Mouse (Mus musculus) MEL (cell line): ENCODE measurements around the gene Srsf1.

ENCODE experiments used
- CTCF ChIP-seq, 3 experiments: IDR thresholded peaks in 2 of 3; conservative IDR thresholded peaks in 1 of 3; 2 replicates each; pipeline ENCODE4 v1.5.1; 2011 to 2012; ENCODE audit warnings: low read length in 3 of 3, low read depth in 2 of 3, mild to moderate bottlenecking in 2 of 3, improper control_type of control experiment in 1 of 3, inconsistent platforms in 1 of 3, mixed read lengths in 1 of 3, moderate library complexity in 1 of 3; ENCODE audit not compliant: control insufficient read depth in 1 of 3, insufficient read depth in 1 of 3, poor library complexity in 1 of 3, severe bottlenecking in 1 of 3
- E2F4 ChIP-seq: IDR thresholded peaks from 2 replicates; pipeline ENCODE4 v1.6.1; 2011; ENCODE audit warnings: low read depth, low read length, improper control_type of control experiment, borderline replicate concordance
- ELF1 ChIP-seq: IDR thresholded peaks from 2 replicates; pipeline ENCODE4 v1.6.1; 2014; ENCODE audit warnings: low read depth, mild to moderate bottlenecking, inconsistent platforms, low read length, improper control_type of control experiment, moderate library complexity
- EP300 ChIP-seq, 2 experiments: IDR thresholded peaks; 2 replicates each; pipeline ENCODE4 v1.6.1; 2011; ENCODE audit warnings: improper control_type of control experiment in 2 of 2, low read length in 2 of 2, low read depth in 1 of 2, mild to moderate bottlenecking in 1 of 2
- GATA1 ChIP-seq: IDR thresholded peaks from 2 replicates; pipeline ENCODE4 v1.6.1; 2011; ENCODE audit warnings: low read depth, low read length, improper control_type of control experiment
- MAX ChIP-seq: IDR thresholded peaks from 2 replicates; pipeline ENCODE4 v1.6.1; 2011; ENCODE audit warnings: low read length, improper control_type of control experiment
- POLR2A ChIP-seq, 2 experiments: IDR thresholded peaks; 2 replicates each; pipeline ENCODE4 v1.6.1; 2011 to 2012; ENCODE audit warnings: low read length in 2 of 2, mild to moderate bottlenecking in 2 of 2, control low read depth in 1 of 2, improper control_type of control experiment in 1 of 2, low read depth in 1 of 2, moderate library complexity in 1 of 2; ENCODE audit not compliant: control insufficient read depth in 1 of 2, insufficient read depth in 1 of 2, poor library complexity in 1 of 2
- POLR2AphosphoS5 ChIP-seq: IDR thresholded peaks from 2 replicates; pipeline ENCODE4 v1.6.1; 2012; ENCODE audit warnings: low read depth, borderline replicate concordance, mild to moderate bottlenecking, inconsistent platforms, low read length, moderate library complexity, mixed read lengths

DNA sequence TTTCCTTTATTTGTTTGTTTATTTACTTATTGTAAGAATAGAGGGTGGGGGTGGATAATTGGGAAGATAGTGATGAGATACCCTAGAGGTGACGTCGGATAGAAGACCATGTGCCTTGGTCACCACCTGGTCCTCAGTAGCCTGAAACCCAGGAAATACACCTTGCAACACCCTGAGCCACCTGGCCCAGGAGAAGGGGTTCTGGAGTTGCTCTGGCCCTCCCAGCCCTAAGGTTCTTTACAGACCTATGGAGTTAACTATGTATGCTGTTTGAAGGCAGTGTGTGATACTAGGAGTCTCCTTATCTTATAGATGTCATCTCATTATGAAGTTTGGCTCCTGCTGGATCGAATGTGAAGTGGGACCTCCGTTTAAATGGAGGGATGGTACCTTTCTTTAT lies 53.0 kb downstream of the Srsf1 start:
- TF ChIP-seq POLR2AphosphoS5 (no peak), GATA1 (no peak), POLR2A (IDR thresholded peaks at IDR 0.05; ENCODE audit: control insufficient read depth in 1 of 2, insufficient read depth in 1 of 2, low read depth in 1 of 2, low read length in 2 of 2, poor library complexity in 1 of 2) (no peak), E2F4 (no peak), ELF1 (no peak), CTCF (IDR thresholded peaks at IDR 0.05 in 2 of 3, conservative IDR thresholded peaks at IDR 0.05 in 1 of 3; ENCODE audit: control insufficient read depth in 1 of 3, insufficient read depth in 1 of 3, low read depth in 2 of 3, low read length in 3 of 3, poor library complexity in 1 of 3, severe bottlenecking in 1 of 3) (no peak), EP300 (IDR thresholded peaks at IDR 0.05; ENCODE audit: low read depth in 1 of 2, low read length in 2 of 2) (no peak), MAX (no peak)
